Mouse (Mus musculus) left cerebral cortex, postnatal 4 days (tissue): ENCODE results near the gene Chrdl1. TPM values are rescaled to one million over a fixed set of nuclear protein-coding genes. Genes with fewer than 3 reads are reported as not detected.

Experiments
- DNase-seq: peaks from one replicate; pipeline ENCODE4 v3.0.0-alpha.2; 2022
- intact Hi-C: fragments of 180-260 bp; cut with DNase I; formaldehyde crosslinking; loops from one replicate; pipeline ENCODE4 v1.15.1; 2025
- total RNA-seq, 2 experiments: library from RNA; stranded (reverse); gene quantifications; 2 replicates each; pipeline ENCODE4 v1.2.3; 2021

Chrdl1 gene
- total RNA-seq = 1 to 10 TPM; 9.2 to 9.5 TPM

- peak; percentile 9 for DNase-seq
- intact Hi-C loops = no loop called here
Observed at GRCm38 (mm10) chrX:143393791-143394369, at the start of gene Chrdl1. Chrdl1 (minus strand) TSS chrX:143394262.

- intact Hi-C loops = no loop called here
Observed at GRCm38 (mm10) chrX:143442638-143443037, 48.6 kb upstream of the Chrdl1 start.

GRCm38 (mm10) chrX:143404601-143405000, 10.5 kb upstream of the Chrdl1 start:
- DNase-seq = no peak
- intact Hi-C loops = no loop called here

More at GRCm38 (mm10) chrX:143442638-143443037, 48.6 kb upstream of the Chrdl1 start:
- DNase-seq = no peak

- intact Hi-C loops = no loop called here
- DNase-seq = no peak
Observed at GRCm38 (mm10) chrX:143366256-143366959, 27.7 kb downstream of the Chrdl1 start.

- no peak for DNase-seq
- intact Hi-C loops = no loop called here
Observed at GRCm38 (mm10) chrX:143347227-143347626, 46.8 kb downstream of the Chrdl1 start.

GRCm38 (mm10) chrX:143346739-143347138, 47.3 kb downstream of the Chrdl1 start:
- DNase-seq = no peak

GRCm38 (mm10) chrX:143344509-143345495, 49.3 kb downstream of the Chrdl1 start:
- intact Hi-C loops = no loop called here
- DNase-seq = no peak

More at GRCm38 (mm10) chrX:143346739-143347138, 47.3 kb downstream of the Chrdl1 start:
- intact Hi-C loops = no loop called here

GRCm38 (mm10) chrX:143338156-143338555, 55.9 kb downstream of the Chrdl1 start:
- intact Hi-C loops = no loop called here
- DNase-seq = no peak

- DNase-seq = no peak
- intact Hi-C loops = no loop called here
Observed at GRCm38 (mm10) chrX:143337561-143337960, 56.5 kb downstream of the Chrdl1 start.

- no peak for DNase-seq
- intact Hi-C loops = no loop called here
Observed at GRCm38 (mm10) chrX:143336661-143337060, 57.4 kb downstream of the Chrdl1 start.

- DNase-seq = no peak
- intact Hi-C loops = no loop called here
Observed at GRCm38 (mm10) chrX:143335846-143336245, 58.2 kb downstream of the Chrdl1 start.

- DNase-seq = no peak
- intact Hi-C loops = no loop called here
Observed at GRCm38 (mm10) chrX:143313166-143313565, 80.9 kb downstream of the Chrdl1 start.

GRCm38 (mm10) chrX:143294726-143295125, 99.3 kb downstream of the Chrdl1 start:
- DNase-seq = no peak
- intact Hi-C loops = no loop called here

- DNase-seq = peak; percentile 2
- intact Hi-C loops = no loop called here
Observed at GRCm38 (mm10) chrX:143275202-143275601, 118.9 kb downstream of the Chrdl1 start.

GRCm38 (mm10) chrX:143250709-143251108, 143.4 kb downstream of the Chrdl1 start:
- intact Hi-C loops = no loop called here
- DNase-seq = no peak

Other genes with a start within 250 kb of the Chrdl1 start
- 100 to 1,000 TPM; 192 to 208 TPM for gene Pak3, start 124.3 kb upstream of the Chrdl1 start, total RNA-seq